Mouse (Mus musculus): Measurements from ENCODE around the gene Tesk2.

Tesk2 gene

DNA sequence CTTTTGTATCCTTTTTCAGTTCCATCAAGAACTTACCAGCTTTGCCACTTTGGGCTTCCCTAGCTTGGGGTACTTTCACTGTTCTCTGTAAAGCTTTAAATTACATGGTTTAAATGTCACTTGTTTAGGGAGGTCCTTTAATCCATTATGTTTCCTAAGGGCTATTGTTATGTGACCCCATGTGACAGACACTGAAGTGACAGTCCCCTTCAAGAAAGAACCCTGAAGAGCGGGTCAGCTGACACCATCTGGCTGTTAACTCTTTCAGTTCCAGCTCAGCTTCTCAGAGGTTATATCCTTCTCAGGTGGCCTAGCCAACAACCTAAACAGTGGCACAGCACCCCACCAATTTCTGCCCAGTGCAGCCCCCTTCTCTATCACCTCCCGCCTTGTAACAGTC, 133.5 kb downstream of the Tesk2 start:
- DNase-seq (ENCODE audit: low spot score in 2 of 2): no peak

All from spleen, postnatal 10 days (tissue).